Mouse (Mus musculus) cerebellum, adult (tissue): ENCODE results near the gene Mns1.
"Not testable (repeated sequence)": the region's sequence is repeated elsewhere in the genome, so short reads cannot be mapped to it uniquely, and the experiment has no call there.

ENCODE experiments used
- ATAC-seq: cut with Nextera tagmentation; 2 replicates; pipeline ENCODE4 v1.9.2; 2017; ENCODE audit warnings: mild to moderate bottlenecking, moderate library complexity, mixed read lengths; ENCODE audit not compliant: insufficient number of reproducible peaks, low FRiP score, low TSS enrichment

Mns1 gene

DNA sequence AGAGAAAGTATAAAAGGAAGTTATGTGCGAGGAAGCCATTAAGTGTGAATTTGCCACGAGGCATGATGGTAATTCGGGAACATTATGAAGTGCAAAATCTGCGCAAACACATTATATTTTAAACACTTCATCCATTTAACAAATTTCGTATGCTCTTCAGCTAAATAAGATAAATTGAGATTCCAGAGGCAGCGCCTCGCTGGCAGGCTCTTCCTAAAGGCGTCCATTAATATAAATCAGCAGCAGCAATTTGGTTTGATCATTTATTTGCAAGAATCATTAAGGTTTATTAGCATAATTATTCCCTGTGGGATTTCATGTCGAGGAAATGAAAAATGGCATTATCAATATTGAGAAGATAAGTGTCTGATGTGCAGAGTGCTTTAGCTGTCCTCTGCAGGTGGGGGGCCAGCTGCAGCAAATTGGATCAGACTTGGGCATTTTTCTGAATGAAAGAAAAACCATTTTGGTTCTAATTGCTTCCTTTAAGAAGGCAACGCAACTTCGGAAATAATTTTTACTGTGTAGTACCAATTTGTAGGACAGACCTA, 12.4 kb upstream of the Mns1 start:
- no peak for ATAC-seq

DNA sequence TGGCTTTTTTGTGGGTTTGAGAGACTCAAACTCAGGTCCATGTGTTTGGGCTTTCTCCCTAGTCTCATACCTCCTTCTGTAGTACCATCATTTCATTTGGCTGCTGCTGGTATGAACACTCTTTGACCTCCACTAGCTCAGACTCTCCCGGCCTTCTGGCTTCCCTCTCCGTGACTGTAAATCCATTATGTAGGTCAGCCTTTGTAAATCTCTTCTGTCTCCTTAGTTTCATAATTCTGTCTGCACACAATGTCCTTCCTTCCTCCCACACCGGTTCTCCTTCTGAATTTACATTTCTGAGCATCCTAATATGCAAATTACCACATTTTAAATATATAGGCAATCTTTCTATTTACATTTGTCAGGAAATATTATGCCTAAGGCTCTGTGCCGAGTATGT, 9.9 kb upstream of the Mns1 start:
- ATAC-seq, result no peak

DNA sequence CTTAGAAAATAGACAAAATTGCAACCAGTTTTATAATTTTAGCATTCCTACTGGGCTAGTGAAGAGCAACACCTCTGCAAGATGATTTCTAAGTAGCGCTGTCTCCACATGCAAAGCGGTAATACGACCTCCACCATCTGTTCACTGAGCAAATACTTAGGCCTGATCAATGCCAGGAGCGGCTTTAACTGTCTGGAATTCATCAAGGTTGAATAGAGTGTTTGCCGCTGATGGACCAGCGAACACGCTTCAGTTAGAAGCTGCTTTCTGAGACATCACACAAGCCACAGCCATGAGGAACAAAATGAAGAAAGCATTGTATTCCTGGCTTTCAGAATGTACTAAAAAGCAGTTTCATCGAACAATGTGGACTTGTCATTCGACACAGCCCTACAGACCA, 2.9 kb upstream of the Mns1 start:
- ATAC-seq, result no peak

DNA sequence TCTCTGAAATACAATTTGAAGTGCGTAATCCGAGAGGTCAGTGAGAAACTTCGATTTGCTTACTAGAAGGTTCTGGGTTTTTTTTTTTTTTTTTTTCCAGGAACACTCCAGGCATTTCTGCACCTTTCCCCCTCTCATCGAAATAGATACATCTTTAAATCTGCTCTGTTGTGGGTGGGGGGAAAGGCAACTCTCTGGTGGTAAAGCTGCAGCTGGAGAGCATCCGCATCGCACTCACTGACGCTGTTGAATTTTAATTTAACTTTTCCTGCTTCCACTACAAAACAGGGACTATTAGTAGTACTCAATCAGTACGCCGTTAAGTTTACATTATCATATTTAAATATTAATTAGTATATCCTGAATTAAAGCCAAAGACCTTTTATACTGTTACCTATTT, 938 bp downstream of the Mns1 start:
- ATAC-seq, result no peak

DNA sequence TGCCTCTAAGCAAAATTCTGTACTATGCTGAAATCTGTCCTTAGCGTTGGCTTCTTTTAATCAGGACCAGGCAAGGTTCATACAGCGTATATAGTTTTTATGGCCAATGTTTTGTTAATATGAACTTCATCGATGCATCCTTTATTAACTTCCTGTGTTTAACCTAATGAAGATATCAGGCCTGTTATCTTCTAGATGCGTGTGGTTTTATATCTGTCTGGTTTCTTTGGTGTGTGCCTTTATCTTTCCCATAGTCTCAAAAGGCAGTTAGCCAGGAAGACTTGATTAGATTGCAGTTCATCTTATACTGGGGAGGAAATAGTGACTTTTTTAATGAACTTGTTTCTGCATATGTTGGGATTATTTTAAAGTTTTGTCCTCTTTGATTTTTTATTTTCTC, 2.5 kb downstream of the Mns1 start:
- ATAC-seq, result no peak

DNA sequence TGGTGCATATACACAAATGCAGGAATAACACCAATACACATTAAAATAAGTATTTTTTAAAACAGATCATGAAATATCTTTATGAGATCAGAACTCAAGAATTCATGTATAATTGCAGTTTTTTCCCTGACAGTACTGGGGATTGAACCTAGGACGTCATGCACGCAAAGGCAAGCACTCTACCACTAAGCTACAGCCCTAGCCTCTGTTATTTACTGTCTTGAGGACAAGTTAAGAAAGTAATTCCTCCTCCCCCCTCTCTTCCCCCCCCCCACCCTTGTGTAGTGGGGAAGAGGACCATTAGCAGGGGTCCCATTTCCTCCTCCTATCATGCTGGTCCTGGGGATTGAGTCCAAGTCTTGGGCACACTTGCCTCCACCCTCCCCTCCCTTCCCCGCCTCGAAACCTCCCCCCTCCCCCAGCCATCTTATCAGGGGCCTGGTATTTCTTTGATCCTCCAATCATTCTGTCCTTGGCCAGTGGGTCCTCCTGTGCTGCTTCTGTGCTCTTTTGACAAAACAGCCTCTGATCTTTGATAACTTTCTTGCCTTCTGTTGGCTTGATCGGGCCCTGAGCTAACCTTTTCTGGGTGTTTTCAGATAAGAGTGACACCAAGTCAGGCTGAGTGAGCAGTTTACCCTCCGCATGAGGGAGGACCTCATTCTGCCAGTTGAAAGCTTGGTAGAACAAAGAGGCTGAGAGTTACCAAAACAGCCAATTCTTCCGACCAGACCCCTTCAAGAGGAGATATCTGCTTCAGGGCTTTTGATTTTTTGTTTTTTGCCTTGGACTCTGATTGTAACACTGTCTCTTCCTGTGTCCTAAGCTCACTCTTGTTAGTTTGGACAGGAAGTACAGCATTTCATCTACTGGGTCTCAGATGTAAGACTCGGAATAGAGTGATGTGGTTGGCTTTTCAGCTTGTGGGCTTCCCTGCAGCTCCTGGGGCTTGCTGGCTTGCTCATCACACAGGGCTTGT, 3.4 kb downstream of the Mns1 start:
- no peak for ATAC-seq

DNA sequence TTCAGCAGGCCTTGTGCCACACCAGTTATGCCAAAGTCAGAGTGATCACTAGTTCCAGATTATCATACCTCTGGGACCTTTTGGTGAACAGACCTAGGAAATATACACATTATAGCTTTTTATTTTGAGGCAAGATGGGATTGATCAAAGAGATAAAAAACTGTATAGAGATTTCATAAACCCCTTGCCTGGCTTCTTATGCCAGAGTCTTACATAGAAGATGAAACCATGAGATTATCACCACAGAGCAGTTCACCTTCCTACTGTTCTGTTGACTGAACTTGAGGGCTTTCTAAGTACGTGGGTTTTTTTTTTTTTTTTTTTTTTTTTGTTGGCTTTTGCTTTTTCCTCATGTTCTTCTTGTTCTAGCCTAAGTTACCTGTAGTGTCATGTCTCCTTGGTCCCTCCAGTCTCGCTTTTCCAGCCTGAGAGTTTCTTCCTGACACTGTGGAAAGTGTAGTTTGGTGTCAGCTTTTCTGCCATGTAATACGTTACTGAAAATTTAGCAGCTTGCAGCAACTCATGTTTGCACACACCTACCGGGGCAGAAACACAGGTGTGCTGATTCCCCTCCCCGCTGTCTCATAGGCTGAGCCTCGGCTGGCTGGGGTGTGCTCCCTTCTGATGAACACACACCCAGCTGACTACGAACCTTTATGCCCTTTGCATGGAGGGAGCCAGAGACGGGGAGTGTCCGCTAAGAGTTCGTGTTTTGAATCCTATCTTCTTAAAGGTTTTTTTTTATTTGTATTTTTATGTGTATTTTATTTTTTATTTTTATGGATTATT, 4.3 kb downstream of the Mns1 start:
- ATAC-seq, result no peak

DNA sequence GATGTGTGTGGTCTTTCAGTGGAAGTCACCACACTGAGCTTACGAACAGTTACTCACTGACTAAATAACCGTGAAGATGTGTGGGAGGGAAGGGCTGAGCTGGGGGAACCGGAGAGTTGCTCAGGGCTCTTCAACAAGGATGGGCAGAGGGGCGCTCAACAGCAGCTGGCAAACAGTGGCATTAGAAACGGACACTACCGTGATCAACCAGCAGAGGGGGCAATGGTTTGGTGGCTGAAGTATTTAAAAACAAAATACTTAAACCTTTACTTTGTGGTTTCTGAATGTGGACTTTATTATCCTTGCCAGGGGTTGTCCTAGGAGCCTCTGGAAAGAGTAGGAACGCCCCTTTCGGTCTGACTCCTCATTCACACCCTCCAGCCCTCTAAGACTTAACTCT, 10.2 kb downstream of the Mns1 start:
- ATAC-seq, result no peak

DNA sequence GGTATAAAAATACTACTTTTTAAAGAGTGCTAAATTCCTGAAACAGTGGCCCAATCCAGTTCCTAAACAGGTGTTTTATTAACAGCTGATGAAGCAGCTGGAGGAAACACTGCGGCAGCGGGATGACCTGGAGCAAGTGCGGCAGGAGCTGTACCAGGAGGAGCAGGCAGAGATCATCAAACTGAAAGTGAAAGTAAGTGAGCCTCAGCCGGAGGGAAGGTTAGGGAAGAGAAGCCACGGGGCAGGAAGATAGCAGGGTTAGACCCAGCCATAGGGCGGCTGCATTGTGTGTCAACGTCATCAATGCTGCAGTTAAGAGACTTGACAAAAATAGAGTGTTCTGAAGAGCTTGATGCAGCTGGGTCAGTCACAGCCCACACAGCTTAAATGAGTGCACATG, 11.6 kb downstream of the Mns1 start:
- ATAC-seq, result no peak

DNA sequence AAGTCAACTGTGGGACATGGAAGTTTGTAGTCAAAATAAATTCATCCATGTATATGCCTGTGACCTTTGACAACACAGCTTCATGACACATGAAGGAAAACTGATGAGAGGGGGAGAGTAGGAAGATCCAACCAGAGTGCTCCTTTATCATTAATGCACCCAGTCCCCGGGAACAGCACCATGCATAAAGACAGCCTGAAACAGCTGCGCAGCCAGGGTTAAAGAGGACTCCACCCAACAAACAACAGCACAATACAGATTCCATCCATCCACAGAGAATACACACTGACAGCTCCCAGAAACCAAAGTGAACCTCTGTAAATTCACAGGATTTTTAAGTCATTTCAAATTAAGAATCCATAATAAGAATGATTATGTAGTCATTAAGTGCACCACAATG, 12.0 kb downstream of the Mns1 start:
- ATAC-seq, result no peak

DNA sequence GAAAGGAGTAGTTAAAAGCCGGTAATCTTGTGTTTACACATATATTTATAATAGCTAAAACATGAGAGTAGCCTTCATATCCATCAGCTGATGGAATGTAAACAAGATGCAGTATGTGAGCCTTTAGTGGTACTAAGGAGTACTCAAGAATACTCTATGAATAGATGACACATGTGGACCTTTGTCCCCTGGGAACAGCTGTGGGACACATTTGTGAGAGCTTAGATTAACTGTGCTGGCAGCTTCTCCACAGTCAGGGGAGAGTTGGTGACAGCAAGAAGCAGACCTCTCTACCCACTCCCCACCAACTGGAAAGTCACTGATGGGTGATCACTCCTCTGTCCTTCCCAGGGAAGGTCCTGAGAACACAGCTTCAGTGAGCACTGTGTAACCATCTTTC, 12.6 kb downstream of the Mns1 start:
- no peak for ATAC-seq

DNA sequence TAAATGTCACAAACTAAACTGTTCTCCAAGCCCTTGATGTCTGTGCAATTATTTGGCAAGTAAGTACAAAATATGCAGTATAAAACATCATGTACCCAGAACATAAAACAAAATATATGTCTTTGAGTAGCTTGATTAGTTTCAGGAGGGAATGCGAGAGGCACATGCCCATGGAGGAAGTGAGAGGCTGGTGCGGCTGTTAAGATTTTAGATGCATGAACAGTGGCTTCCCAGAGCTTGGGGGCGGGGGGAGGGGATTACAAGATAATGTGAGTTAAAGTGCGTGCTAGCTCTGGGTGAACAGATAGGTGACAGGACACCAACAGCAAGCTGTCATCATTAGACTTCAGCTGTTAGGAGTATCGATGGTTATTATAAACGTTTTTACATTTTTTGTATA, 13.3 kb downstream of the Mns1 start:
- no peak for ATAC-seq

DNA sequence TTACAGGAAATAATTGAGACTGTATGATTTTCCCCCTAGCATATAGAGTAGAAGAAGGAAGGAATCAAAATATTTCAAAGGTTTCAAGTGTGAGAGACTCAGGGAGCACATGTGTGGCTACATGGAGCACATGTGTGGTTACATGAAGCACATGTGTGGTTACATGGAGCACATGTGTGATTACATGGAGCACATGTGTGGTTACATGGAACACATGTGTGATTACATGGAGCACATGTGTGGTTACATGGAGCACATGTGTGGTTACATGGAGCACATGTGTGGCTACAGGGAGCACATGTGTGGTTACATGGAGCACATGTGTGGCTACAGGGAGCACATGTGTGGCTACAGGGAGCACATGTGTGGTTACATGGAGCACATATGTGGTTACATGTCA, 16.5 kb downstream of the Mns1 start:
- ATAC-seq, result not testable (repeated sequence)

DNA sequence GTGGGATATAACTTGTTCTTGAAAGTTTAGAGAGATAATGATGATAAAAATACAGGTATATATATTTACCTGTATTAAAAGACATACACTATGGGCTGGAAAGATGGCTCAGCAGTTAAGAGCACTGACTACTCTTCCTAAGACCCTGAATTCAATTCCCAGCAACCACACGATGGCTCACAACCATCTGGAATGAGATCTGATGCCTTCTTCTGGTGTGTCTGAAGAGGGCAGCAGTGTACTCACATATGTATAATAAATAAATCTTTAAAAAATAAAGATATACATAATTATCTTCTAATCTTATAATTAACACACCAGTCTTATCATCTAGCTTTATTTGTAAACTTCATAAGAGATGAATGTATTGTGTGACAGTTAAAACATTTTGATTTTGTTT, 18.6 kb downstream of the Mns1 start:
- ATAC-seq, result no peak

DNA sequence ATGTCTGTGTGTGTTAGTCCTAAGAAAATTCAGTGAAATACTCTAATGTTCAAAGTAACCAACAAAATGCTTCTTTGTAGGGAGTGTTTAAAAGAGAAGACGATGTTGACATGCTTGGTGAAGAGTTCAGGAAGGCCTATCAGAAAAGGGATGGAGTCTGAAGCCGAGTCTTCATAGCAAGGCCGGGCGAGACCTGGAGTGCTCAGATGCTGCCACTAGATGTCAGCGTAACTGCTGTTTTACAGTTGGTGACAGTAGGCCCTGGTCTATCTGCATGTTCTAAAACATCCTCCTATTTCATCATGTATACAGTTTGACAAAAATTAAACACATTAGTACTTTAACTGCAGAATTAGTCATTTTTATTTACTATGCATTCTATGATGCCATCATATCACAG, 20.4 kb downstream of the Mns1 start:
- ATAC-seq, result peak; percentile 75; the same call in 1 of the 2 replicates

DNA sequence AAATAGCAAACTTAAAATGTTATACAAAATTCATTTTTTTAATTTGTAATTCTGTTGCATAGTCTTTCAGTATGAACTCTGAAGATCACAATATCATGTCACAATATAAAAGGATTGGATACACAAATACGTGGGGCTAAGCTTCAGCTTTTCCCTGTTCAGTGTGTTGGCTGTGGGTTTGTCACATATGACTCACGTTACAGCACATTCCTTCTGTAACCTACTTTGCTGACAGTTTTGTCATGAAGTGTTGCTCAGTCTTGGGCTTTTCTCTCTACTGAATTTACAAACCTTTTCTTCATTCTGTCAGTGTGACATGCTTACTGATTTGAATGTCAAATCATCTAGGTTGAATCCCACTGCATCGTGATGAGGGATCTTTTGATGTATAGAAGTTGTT, 21.9 kb downstream of the Mns1 start:
- ATAC-seq, result no peak

DNA sequence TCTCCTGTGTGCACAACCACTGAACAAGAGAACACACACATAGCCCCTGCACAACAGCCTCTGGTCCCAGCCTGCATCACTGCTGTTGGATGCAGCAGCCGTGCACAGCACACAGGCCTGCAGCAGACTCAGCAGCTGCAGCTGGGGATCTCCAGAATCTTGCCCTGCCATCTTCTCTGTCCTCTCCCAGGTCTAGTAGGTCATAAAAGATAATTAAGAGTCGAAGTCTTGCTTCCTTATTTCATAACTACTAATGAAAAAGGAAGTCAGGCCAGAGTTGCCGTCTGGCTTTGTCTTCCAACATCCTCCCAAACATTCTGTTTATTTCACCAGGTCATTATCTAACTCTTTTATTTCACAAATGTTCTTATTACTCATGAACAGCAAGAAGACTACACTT, 23.0 kb downstream of the Mns1 start:
- ATAC-seq, result no peak

DNA sequence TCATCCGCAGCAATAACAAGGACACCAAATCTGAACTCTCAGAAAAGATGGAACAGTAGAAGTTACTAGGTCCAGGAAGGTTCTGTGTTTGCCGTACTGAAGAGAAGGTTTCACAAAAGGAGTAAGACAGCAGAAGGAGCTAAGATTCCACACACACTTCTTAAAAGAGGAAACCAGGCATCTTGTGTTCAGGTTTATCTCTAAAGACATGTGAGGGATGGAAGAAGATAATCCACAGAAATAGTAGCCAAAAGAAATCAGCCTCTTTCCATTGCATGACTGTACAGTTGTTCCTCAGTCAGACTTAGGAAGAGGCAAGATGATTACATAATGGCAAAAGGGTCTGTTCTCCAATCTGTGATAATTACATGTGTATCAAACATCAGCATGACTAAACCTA, 24.6 kb downstream of the Mns1 start:
- no peak for ATAC-seq

DNA sequence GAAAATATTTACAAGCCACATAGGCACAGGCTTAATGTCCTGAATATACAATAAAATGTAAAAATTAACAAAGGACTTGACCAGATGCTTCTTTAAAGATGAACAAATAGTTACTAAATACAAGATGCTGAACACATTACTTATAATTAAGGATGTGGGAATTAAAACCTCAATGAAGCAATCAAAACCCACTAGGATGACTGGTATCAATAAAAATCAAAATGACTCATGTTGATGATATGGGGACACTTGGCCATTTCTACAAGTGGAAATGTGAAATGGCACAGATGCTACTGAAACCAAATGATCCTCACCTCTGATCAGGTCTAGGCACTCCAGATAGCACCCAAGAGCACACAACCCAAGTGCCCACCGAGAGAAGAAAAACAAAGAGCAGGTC, 27.0 kb downstream of the Mns1 start:
- no peak for ATAC-seq

DNA sequence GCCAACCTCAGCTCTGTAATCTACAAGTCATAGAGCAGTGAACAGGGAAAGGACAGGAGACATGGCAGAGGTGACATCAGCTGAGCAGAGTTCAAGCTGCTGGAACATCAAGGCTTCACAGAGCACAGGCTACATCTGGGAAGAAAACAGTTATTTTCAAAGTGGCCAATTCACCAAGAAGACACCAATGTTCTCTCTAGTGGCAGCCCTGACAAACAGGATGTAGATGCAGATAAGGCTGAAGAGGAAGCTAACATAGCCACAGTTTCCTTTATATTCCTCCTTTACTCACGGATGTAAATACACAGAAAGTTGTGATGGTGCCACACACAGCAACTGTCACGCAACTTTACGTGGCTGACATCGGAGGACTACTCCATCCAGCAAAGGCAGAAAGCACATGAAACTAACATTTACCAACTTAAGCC, 28.0 kb downstream of the Mns1 start:
- ATAC-seq, result no peak
